Mouse (Mus musculus): ENCODE data around the gene Tmem95. TPM values are rescaled to one million over a fixed set of nuclear protein-coding genes. Genes with fewer than 3 reads are reported as not detected.

Gene Tmem95
- not detected in 2 replicates for polyA plus RNA-seq (2014; fragmentation: Nextera tagmentation; extraction: Ambion mirVana)

DNA sequence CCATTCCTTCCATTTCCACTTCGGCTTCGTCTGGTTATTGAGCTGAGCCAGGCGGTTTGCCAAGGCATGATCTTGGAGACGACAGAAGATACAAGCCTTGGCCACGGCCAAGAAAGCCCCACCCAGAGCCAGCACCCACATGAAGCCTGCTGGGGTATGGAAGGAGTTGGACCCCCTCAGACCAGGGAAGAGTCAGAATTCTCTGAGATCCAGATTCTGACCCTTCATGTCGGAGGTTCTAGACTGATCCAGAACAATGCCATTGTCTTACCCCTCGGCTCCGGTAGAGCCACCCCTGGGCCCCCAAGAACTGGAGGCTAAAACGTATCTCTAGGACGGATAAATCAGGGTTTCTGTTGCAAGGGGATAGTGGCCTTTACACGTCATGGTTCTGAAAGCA is at the start of gene Tmem95:
Gene Tmem95, minus strand, starts transcription at position 141 of the 400 bp plus-strand sequence.
- Histone ChIP-seq H3K36me3 (ENCODE audit: control insufficient read depth, insufficient read depth, low read length) (no peaks in the 10 kb centered on the region), H3K27me3 (replicated peaks; ENCODE audit: control insufficient read depth, insufficient read depth, low read length) (no peaks in the 10 kb centered on the region), H3K27ac (replicated peaks; ENCODE audit: low read depth, low read length) (peak within 1 kb of the TSS; percentile 81), H3K4me2 (ENCODE audit: low read depth, low read length) (peak within 1 kb of the TSS; percentile 92), H3K9ac (ENCODE audit: low read depth, low read length) (peak within 1 kb of the TSS; percentile 14; the same call in 1 of the 2 replicates), H3K4me3 (ENCODE audit: low read depth, low read length) (peak within 1 kb of the TSS; percentile 22; the same call in 1 of the 2 replicates), H3K9me3 (ENCODE audit: control insufficient read depth, low read length) (no peaks in the 10 kb centered on the region), H3K4me1 (ENCODE audit: control insufficient read depth, insufficient read depth, low read length) (peaks cover 39% of the 10 kb centered on the region)
- DNase-seq (ENCODE audit: low spot score) = no peak
- no peak for ATAC-seq (ENCODE audit: low read depth)
- 82% methylated on average over 11 of the region's 11 CpGs for WGBS

DNA sequence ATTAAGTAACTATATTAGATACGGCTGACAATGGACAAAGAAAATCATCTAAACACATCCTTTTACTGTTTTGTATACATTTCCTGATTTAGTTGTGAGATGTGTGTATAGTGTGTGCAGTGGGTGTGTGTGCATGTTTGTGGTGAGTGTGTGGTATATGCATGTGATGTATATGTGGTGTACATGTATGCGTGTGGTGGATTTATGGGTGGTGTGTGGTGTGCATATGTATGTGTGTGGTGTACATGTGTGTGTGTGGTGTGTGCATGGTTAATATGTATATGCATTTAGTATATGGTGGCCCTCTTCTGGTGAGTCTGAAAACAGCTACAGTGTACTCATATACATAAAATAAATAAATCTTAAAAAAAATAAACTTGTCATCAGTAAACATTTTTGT is 49.7 kb upstream of the Tmem95 start:
- H3K27me3 ChIP-seq (replicated peaks; ENCODE audit: control insufficient read depth, insufficient read depth, low read length) = no peaks in the 10 kb centered on the region
- H3K36me3 ChIP-seq (ENCODE audit: control insufficient read depth, insufficient read depth, low read length) = no peaks in the 10 kb centered on the region
- H3K4me2 ChIP-seq (ENCODE audit: low read depth, low read length) = no peak overlapping the region
- no peak for ATAC-seq (ENCODE audit: low read depth)
- no peak overlapping the region for H3K9ac ChIP-seq (ENCODE audit: low read depth, low read length)
- WGBS = 94% methylated on average over 2 of the region's 2 CpGs
- no peaks in the 10 kb centered on the region for H3K9me3 ChIP-seq (ENCODE audit: control insufficient read depth, low read length)
- H3K4me3 ChIP-seq (ENCODE audit: low read depth, low read length) = no peak overlapping the region
- H3K27ac ChIP-seq (replicated peaks; ENCODE audit: low read depth, low read length) = no peak overlapping the region
- peaks cover 3% of the 10 kb centered on the region; the same call in 1 of the 2 replicates for H3K4me1 ChIP-seq (ENCODE audit: control insufficient read depth, insufficient read depth, low read length)
- no peak for DNase-seq (ENCODE audit: low spot score)

DNA sequence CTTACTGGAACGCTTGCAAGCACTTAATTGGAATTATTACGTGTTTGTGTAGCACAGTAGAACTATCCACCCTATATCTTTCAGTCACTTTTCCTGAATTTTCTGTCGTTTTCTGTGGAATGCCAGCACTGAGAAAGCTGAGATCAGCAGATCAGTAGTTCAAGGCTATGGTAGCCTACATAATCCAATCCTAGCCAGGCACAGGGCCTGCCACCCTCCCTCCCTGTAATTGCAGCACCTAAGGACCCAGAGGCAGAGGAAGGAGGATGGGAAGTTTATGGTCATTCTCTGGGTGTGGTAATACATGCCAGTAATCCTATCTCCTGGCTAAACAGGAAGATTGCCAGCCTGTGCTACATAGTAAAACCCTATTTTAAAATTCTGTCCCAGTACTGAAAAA is 45.0 kb upstream of the Tmem95 start:
- WGBS = 62% methylated on average over 3 of the region's 3 CpGs
- ATAC-seq (ENCODE audit: low read depth) (no peak), DNase-seq (ENCODE audit: low spot score) (no peak)
- peaks cover 17% of the 10 kb centered on the region for H3K36me3 ChIP-seq (ENCODE audit: control insufficient read depth, insufficient read depth, low read length)
- peak overlapping the region; percentile 98 for H3K27ac ChIP-seq (replicated peaks; ENCODE audit: low read depth, low read length)
- no peak overlapping the region for H3K4me3 ChIP-seq (ENCODE audit: low read depth, low read length)
- no peaks in the 10 kb centered on the region for H3K9me3 ChIP-seq (ENCODE audit: control insufficient read depth, low read length)
- peaks cover 13% of the 10 kb centered on the region for H3K4me1 ChIP-seq (ENCODE audit: control insufficient read depth, insufficient read depth, low read length)
- H3K4me2 ChIP-seq (ENCODE audit: low read depth, low read length) = no peak overlapping the region
- no peaks in the 10 kb centered on the region for H3K27me3 ChIP-seq (replicated peaks; ENCODE audit: control insufficient read depth, insufficient read depth, low read length)
- H3K9ac ChIP-seq (ENCODE audit: low read depth, low read length) = no peak overlapping the region

DNA sequence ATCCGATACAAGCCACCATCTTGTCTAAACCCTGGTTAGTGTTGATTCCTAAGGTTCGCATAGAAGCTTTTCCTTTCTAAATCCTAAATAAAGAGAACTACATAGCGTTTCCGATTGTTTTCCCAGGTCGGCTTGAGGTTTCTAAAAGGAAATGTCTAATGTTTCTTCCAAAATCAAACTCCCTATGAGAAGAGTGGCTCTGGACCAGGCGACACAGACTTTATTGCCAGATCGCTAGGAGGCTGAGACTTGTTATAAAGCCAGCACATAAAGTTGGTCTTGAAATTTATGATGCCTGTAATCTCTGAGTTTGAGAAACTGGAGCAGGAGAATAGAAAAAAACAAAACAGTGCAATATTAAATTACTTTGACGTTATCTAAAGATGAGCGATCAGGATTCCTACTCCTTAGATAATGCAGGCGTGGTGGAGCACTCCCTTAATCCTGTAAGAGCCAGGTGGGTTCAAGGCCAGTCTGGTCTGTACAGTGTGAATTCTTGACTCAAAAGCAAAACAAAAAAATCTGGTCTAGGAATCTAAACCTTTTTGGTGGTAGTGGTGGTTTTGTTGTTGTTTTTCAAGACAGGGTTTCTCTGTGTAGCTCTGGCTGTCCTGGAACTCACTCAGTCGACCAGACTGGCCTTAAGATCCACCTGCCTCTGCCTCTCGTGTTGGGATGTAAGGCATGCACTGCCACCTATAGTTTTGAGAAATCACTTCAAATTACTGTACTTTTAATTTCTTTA is 44.4 kb upstream of the Tmem95 start:
- Histone ChIP-seq H3K9me3 (ENCODE audit: control insufficient read depth, low read length) (no peaks in the 10 kb centered on the region), H3K4me2 (ENCODE audit: low read depth, low read length) (peak overlapping the region; percentile 70), H3K4me1 (ENCODE audit: control insufficient read depth, insufficient read depth, low read length) (peaks cover 13% of the 10 kb centered on the region), H3K27me3 (replicated peaks; ENCODE audit: control insufficient read depth, insufficient read depth, low read length) (no peaks in the 10 kb centered on the region), H3K9ac (ENCODE audit: low read depth, low read length) (peak overlapping the region; percentile 75), H3K36me3 (ENCODE audit: control insufficient read depth, insufficient read depth, low read length) (peaks cover 23% of the 10 kb centered on the region), H3K27ac (replicated peaks; ENCODE audit: low read depth, low read length) (peak overlapping the region; percentile 98), H3K4me3 (ENCODE audit: low read depth, low read length) (peak overlapping the region; percentile 94)
- 3% methylated on average over 12 of the region's 12 CpGs for WGBS
- DNase-seq (ENCODE audit: low spot score) (no peak), ATAC-seq (ENCODE audit: low read depth) (no peak; the same call in 1 of the 2 replicates)

DNA sequence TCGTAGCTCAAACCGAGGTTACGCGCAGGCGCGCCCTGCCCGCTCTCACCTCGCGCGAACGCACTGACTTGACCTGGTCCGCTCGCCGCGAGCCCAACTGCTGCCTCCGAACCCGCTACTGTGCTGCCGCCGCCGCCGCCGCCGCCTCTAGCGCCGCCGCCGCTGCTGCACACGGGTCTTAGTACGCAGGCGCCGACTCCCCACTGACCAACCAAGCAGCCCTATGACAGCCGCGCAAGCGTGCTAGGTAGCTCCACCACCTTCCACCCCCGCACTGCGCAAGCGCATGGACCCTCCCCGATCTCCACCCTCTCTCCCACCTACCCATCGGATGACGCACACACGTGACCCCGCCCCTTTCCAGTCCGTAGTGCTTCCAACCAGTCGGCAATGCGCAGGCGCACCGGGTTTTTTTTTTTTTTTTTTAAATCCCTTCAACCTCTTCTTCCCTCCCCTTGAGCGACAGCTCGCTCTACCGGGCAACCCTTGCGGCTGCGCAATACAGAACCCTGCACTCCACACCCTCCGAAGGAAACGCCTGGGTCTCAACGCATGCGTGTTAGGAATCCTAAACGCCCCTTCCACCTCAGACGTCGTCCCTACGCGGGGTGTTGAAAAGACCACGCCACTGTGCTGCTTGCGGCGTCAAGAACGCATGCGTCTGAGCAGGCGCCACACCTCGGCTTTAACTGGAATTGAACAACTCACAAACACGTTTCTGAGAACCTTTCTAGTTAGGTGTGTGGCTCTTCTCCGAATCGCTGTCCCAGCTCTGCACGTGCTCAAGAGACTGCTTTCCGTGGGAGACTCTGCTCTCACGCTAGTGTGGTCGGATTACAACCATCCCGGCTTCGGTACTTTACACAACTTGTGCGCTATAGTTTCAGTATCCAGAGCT is 43.5 kb upstream of the Tmem95 start, which contains the start of gene Eif5a:
Gene Eif5a, minus strand, starts transcription at position 845 of the 898 bp plus-strand sequence.
- Histone ChIP-seq H3K27me3 (replicated peaks; ENCODE audit: control insufficient read depth, insufficient read depth, low read length) (no peaks in the 10 kb centered on the region), H3K9ac (ENCODE audit: low read depth, low read length) (peak within 1 kb of the TSS; percentile 99), H3K9me3 (ENCODE audit: control insufficient read depth, low read length) (no peaks in the 10 kb centered on the region), H3K4me2 (ENCODE audit: low read depth, low read length) (peak within 1 kb of the TSS; percentile 75), H3K36me3 (ENCODE audit: control insufficient read depth, insufficient read depth, low read length) (peaks cover 31% of the 10 kb centered on the region), H3K4me1 (ENCODE audit: control insufficient read depth, insufficient read depth, low read length) (peaks cover 13% of the 10 kb centered on the region), H3K4me3 (ENCODE audit: low read depth, low read length) (peak within 1 kb of the TSS; percentile 94), H3K27ac (replicated peaks; ENCODE audit: low read depth, low read length) (peak within 1 kb of the TSS; percentile 98)
- ATAC-seq (ENCODE audit: low read depth) (peak; percentile 96), DNase-seq (ENCODE audit: low spot score) (peak; percentile 100)
- WGBS = under 1% methylated on average over 50 of the region's 78 CpGs

DNA sequence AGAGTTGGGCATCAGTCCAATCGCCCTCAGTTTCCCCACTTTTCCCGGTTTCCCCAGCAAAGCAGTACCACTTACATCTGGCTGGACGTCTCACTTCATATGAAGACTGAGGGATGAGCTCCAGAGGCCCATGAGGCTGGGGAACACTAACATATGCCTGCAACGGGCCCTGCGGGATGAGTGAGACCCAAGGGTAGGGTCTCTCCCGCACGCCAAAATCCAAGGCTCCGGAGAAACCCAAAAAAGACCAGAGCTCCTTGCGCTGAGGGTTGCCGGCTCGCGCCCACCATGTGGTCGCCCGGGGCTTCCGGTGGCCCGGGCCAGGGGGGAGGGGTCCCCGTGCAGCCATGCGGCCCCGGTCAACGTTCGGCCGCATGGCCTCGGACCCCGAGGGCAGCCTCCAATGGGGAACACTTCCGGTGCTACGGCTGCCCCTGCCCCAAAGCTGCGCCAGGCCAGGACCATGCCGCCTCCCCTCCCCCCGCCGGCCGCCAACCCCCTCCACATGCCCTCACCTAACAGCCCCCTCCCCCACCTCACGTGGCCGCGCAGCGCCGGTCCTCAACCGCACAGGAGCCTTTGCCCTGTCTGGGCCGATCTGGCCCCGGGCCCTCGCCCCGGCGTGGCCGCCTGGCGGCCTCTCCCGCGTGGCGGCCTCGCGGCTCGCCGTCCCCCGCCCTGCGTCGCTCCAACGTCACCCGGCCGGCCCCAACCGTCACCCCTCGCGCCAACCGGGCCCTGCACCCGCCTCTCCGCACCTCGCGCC is 42.6 kb upstream of the Tmem95 start:
- Histone ChIP-seq H3K4me3 (ENCODE audit: low read depth, low read length) (peak overlapping the region; percentile 94), H3K27me3 (replicated peaks; ENCODE audit: control insufficient read depth, insufficient read depth, low read length) (no peaks in the 10 kb centered on the region), H3K4me1 (ENCODE audit: control insufficient read depth, insufficient read depth, low read length) (peaks cover 13% of the 10 kb centered on the region), H3K9me3 (ENCODE audit: control insufficient read depth, low read length) (no peaks in the 10 kb centered on the region), H3K36me3 (ENCODE audit: control insufficient read depth, insufficient read depth, low read length) (peaks cover 40% of the 10 kb centered on the region), H3K4me2 (ENCODE audit: low read depth, low read length) (peak overlapping the region; percentile 75), H3K27ac (replicated peaks; ENCODE audit: low read depth, low read length) (peak overlapping the region; percentile 96), H3K9ac (ENCODE audit: low read depth, low read length) (peak overlapping the region; percentile 99)
- DNase-seq (ENCODE audit: low spot score) (no peak), ATAC-seq (ENCODE audit: low read depth) (peak; percentile 2; the same call in 1 of the 2 replicates)
- 2% methylated on average over 13 of the region's 65 CpGs for WGBS

DNA sequence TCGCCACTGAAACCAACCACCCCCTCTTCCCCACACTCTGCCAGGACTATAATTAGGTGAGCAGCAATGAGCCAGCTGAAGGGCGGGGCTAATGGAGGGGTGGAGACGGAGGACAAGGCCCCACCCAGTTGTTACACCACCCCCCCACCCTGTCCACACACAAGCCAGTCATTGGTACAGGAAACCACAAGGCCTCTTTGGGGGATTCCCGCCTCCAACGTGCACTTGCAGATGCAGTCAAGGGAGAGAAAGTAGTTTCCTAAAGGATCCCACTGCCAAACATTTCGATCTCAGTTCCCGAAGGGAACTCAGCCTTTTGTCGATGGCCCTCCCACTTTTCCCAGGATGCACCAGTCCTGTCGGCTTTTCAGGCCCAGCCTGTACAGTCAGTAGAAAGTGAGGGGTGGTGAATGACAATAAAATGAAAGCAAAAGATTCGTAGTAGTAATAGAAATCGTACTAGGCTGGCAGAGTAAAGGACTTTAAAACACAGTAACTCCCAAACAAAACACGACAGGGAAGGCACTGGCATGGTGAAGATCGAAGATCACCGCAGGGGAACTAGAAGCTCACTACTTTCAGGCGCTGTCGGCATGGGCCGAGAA is 41.9 kb upstream of the Tmem95 start:
- Histone ChIP-seq H3K9ac (ENCODE audit: low read depth, low read length) (peak overlapping the region; percentile 99), H3K4me2 (ENCODE audit: low read depth, low read length) (peak overlapping the region; percentile 75), H3K4me3 (ENCODE audit: low read depth, low read length) (peak overlapping the region; percentile 94), H3K27ac (replicated peaks; ENCODE audit: low read depth, low read length) (peak overlapping the region; percentile 96), H3K4me1 (ENCODE audit: control insufficient read depth, insufficient read depth, low read length) (peaks cover 13% of the 10 kb centered on the region), H3K9me3 (ENCODE audit: control insufficient read depth, low read length) (no peaks in the 10 kb centered on the region), H3K36me3 (ENCODE audit: control insufficient read depth, insufficient read depth, low read length) (peaks cover 47% of the 10 kb centered on the region), H3K27me3 (replicated peaks; ENCODE audit: control insufficient read depth, insufficient read depth, low read length) (no peaks in the 10 kb centered on the region)
- under 1% methylated on average over 17 of the region's 17 CpGs for WGBS
- ATAC-seq (ENCODE audit: low read depth) (no peak; the same call in 1 of the 2 replicates), DNase-seq (ENCODE audit: low spot score) (peak; percentile 91)

Data from embryonic facial prominence, embryonic 14.5 days (tissue).